Mouse (Mus musculus) midbrain, embryonic 11.5 days (tissue): ENCODE measurements around the gene Sh2d5. TPM values are rescaled to one million over a fixed set of nuclear protein-coding genes. Genes with fewer than 3 reads are reported as not detected.

Experiments
- ATAC-seq: fragments of 200-750 bp; cut with Nextera tagmentation; 2 replicates; pipeline ENCODE4 v1.8.0; 2017; ENCODE audit warnings: moderate TSS enrichment, moderate library complexity; ENCODE audit not compliant: low FRiP score
- DNase-seq: peaks from one replicate; pipeline ENCODE4 v3.0.0; 2015; ENCODE audit warnings: low spot score; ENCODE audit errors: missing footprints
- H3K27ac ChIP-seq: fragments of 300-500 bp; sonication (generic); 2 replicates; pipeline ENCODE4 v1.5.1; 2014; ENCODE audit warnings: low read depth, low read length
- H3K27me3 ChIP-seq: fragments of 300-500 bp; sonication (generic); 2 replicates; pipeline ENCODE4 v1.6.1; 2014; ENCODE audit warnings: mild to moderate bottlenecking, low read length, moderate library complexity, mixed read lengths; ENCODE audit not compliant: control insufficient read depth, insufficient read depth
- H3K36me3 ChIP-seq: fragments of 300-500 bp; sonication (generic); 2 replicates; pipeline ENCODE4 v1.6.1; 2014; ENCODE audit warnings: mild to moderate bottlenecking, low read length, moderate library complexity, mixed read lengths; ENCODE audit not compliant: control insufficient read depth, insufficient read depth
- H3K4me1 ChIP-seq: fragments of 300-500 bp; sonication (generic); 2 replicates; pipeline ENCODE4 v1.6.1; 2014; ENCODE audit warnings: low read length; ENCODE audit not compliant: control insufficient read depth, insufficient read depth
- H3K4me2 ChIP-seq: fragments of 300-500 bp; sonication (generic); 2 replicates; pipeline ENCODE4 v1.6.1; 2014; ENCODE audit warnings: mild to moderate bottlenecking, moderate library complexity
- H3K4me3 ChIP-seq: fragments of 300-500 bp; sonication (generic); 2 replicates; pipeline ENCODE4 v1.5.1; 2014; ENCODE audit warnings: low read depth, low read length
- H3K9ac ChIP-seq: fragments of 300-500 bp; sonication (generic); 2 replicates; pipeline ENCODE4 v1.6.1; 2014; ENCODE audit warnings: low read length
- H3K9me3 ChIP-seq: fragments of 300-500 bp; sonication (generic); 2 replicates; pipeline ENCODE4 v1.6.1; 2016; ENCODE audit warnings: low read length; ENCODE audit not compliant: control insufficient read depth
- WGBS: fragments of 180-500 bp; shearing (Covaris S2); extraction: QIAGEN DNeasy Blood & Tissue Kit; methylation state at CpG from one replicate; pipeline ENCODE4 v1.1.7; 2014; 5-methylcytosine and 5-hydroxymethylcytosine counted together
- polyA plus RNA-seq: library from polyadenylated mRNA; unstranded; fragments of >200 nt; fragmentation: Nextera tagmentation; extraction: Ambion mirVana; gene quantifications from 2 replicates; pipeline ENCODE4 v1.2.1, GENCODE M21; 2014

Gene Sh2d5
- polyA plus RNA-seq, 1 experiment from 2014 or later = 0.94 TPM

GRCm38 (mm10) chr4:138217441-138217840 is 32.8 kb upstream of the Sh2d5 start:
- Histone ChIP-seq H3K27me3 (no peaks in the 10 kb centered on the region), H3K9me3 (no peaks in the 10 kb centered on the region), H3K9ac (peak overlapping the region; percentile 97), H3K4me1 (peaks cover 9% of the 10 kb centered on the region), H3K4me2 (peak overlapping the region; percentile 67), H3K4me3 (peak overlapping the region; percentile 99), H3K27ac (peak overlapping the region; percentile 83), H3K36me3 (no peaks in the 10 kb centered on the region)
- 1% methylated on average over 36 of the region's 36 CpGs for WGBS
- ATAC-seq (0 out of 2 replicates have a peak, but pooled peaks have one; percentile 17), DNase-seq (peak; percentile 91)

GRCm38 (mm10) chr4:138217951-138218685 is 32.1 kb upstream of the Sh2d5 start:
- peaks cover 4% of the 10 kb centered on the region; the same call in 1 of the 2 replicates for H3K36me3 ChIP-seq
- ATAC-seq = no peak
- peak overlapping the region; percentile 97 for H3K9ac ChIP-seq
- peak overlapping the region; percentile 99 for H3K4me3 ChIP-seq
- no peaks in the 10 kb centered on the region for H3K27me3 ChIP-seq
- 85% methylated on average over 11 of the region's 11 CpGs for WGBS
- peak overlapping the region; percentile 67 for H3K4me2 ChIP-seq
- DNase-seq = peak; percentile 88
- no peaks in the 10 kb centered on the region for H3K9me3 ChIP-seq
- peaks cover 9% of the 10 kb centered on the region for H3K4me1 ChIP-seq
- no peak overlapping the region for H3K27ac ChIP-seq

GRCm38 (mm10) chr4:138219331-138219730 is 30.9 kb upstream of the Sh2d5 start:
- H3K4me2 ChIP-seq = no peak overlapping the region

DNA sequence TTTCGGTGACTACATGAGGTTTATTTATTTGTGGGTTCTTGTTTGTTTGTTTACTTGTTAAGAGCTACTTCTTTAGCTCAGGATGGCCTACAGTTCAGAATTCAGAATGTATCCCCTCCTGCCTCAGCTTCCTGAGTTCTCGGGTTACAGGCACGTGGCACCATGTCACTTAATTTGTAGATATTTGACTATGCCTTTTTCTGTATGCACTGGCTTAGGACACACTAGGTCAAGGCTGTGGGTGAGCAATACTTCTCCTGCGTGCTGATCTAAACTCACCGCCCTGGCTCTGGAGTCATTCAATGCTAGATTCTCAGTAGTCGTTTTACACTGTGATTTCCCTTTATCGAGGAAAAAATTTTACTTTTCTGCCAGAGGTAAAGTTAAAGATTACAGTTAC is 29.4 kb upstream of the Sh2d5 start:
- WGBS = 92% methylated on average over 7 of the region's 7 CpGs
- ATAC-seq = no peak
- H3K9ac ChIP-seq = no peak overlapping the region

More at GRCm38 (mm10) chr4:138219331-138219730, 30.9 kb upstream of the Sh2d5 start:
- DNase-seq (no peak), ATAC-seq (no peak)
- H3K36me3 ChIP-seq = peaks cover 9% of the 10 kb centered on the region
- no peaks in the 10 kb centered on the region for H3K9me3 ChIP-seq
- H3K27ac ChIP-seq = no peak overlapping the region
- peaks cover 9% of the 10 kb centered on the region for H3K4me1 ChIP-seq
- H3K4me3 ChIP-seq = no peak overlapping the region
- H3K9ac ChIP-seq = no peak overlapping the region
- no peaks in the 10 kb centered on the region for H3K27me3 ChIP-seq
- 86% methylated on average over 5 of the region's 5 CpGs for WGBS

GRCm38 (mm10) chr4:138221406-138221805 is 28.8 kb upstream of the Sh2d5 start:
- Histone ChIP-seq H3K27ac (no peak overlapping the region), H3K4me2 (no peak overlapping the region), H3K4me1 (peaks cover 9% of the 10 kb centered on the region), H3K36me3 (peaks cover 17% of the 10 kb centered on the region), H3K27me3 (no peaks in the 10 kb centered on the region), H3K9me3 (no peaks in the 10 kb centered on the region), H3K9ac (no peak overlapping the region), H3K4me3 (no peak overlapping the region)
- no peak for DNase-seq
- 96% methylated on average over 5 of the region's 5 CpGs for WGBS
- ATAC-seq = no peak

More for the DNA sequence above, 29.4 kb upstream of the Sh2d5 start:
- peaks cover 12% of the 10 kb centered on the region for H3K36me3 ChIP-seq
- no peak overlapping the region for H3K4me3 ChIP-seq
- no peak overlapping the region for H3K4me2 ChIP-seq
- no peaks in the 10 kb centered on the region for H3K9me3 ChIP-seq
- H3K27me3 ChIP-seq = no peaks in the 10 kb centered on the region
- no peak overlapping the region for H3K27ac ChIP-seq
- DNase-seq = no peak
- H3K4me1 ChIP-seq = peaks cover 9% of the 10 kb centered on the region

DNA sequence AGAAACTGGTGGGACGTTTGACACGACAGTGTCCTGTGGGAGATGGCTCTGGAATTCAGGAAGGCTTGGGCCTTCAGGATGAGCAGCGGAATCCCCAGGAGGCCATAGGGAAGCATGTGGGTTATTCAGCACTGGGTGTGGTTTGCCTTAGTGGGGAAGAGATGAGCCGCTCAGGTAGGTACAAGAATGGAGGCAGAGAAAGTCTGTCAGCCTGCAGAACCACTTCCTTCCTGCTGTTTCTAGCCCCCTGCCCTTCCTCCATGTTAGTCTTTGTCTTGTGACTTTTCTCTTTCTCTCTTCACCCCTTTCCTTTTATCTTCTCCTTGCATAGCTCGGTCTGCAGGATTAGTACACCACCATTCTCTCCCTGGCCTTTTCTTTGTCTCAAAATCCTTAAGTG is 27.8 kb upstream of the Sh2d5 start:
- Histone ChIP-seq H3K27ac (no peak overlapping the region), H3K4me3 (no peak overlapping the region), H3K4me1 (peaks cover 9% of the 10 kb centered on the region), H3K36me3 (peaks cover 20% of the 10 kb centered on the region), H3K9ac (no peak overlapping the region), H3K4me2 (no peak overlapping the region), H3K9me3 (no peaks in the 10 kb centered on the region), H3K27me3 (no peaks in the 10 kb centered on the region)
- DNase-seq (no peak), ATAC-seq (no peak)
- WGBS = 91% methylated on average over 5 of the region's 5 CpGs

GRCm38 (mm10) chr4:138223623-138224022 is 26.6 kb upstream of the Sh2d5 start:
- H3K36me3 ChIP-seq = peaks cover 31% of the 10 kb centered on the region
- DNase-seq (no peak), ATAC-seq (no peak)
- H3K9ac ChIP-seq = no peak overlapping the region
- H3K4me2 ChIP-seq = no peak overlapping the region
- H3K4me3 ChIP-seq = no peak overlapping the region
- H3K4me1 ChIP-seq = no peaks in the 10 kb centered on the region; the same call in 1 of the 2 replicates
- WGBS = 93% methylated on average over 10 of the region's 10 CpGs
- H3K27me3 ChIP-seq = no peaks in the 10 kb centered on the region
- no peaks in the 10 kb centered on the region for H3K9me3 ChIP-seq
- no peak overlapping the region for H3K27ac ChIP-seq

GRCm38 (mm10) chr4:138246756-138247665 is 3.2 kb upstream of the Sh2d5 start:
- H3K36me3 ChIP-seq = peaks cover 15% of the 10 kb centered on the region
- H3K9ac ChIP-seq = no peak overlapping the region
- H3K4me1 ChIP-seq = peaks cover 24% of the 10 kb centered on the region
- H3K27me3 ChIP-seq = peaks cover 30% of the 10 kb centered on the region
- H3K4me2 ChIP-seq = no peak overlapping the region
- H3K4me3 ChIP-seq = no peak overlapping the region
- 82% methylated on average over 27 of the region's 27 CpGs for WGBS
- H3K27ac ChIP-seq = no peak overlapping the region
- no peak for ATAC-seq
- no peak for DNase-seq
- H3K9me3 ChIP-seq = no peaks in the 10 kb centered on the region

DNA sequence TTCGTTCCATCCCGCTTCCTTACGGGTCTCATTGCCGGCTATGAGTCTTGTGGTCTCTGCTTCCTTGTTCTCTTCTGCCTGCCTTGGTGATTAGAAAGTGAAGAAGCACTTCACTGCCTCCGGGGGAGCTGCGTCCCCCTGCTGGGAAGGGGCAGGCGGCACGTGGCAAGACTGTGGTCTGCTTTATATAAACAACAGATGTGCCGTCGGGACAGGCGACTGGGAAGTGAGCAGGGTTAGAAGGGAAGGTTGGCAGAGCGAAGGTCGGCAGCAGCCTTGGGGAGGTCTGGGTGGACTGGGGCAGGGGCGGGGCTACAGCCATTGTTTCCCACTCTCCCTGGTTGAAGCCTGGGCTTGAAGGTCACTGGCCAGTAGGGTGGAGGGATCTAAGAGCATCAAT is 1.6 kb downstream of the Sh2d5 start:
- H3K36me3 ChIP-seq = no peaks in the 10 kb centered on the region
- peak; percentile 45 for ATAC-seq

More for the DNA sequence above, 1.6 kb downstream of the Sh2d5 start:
- H3K27ac ChIP-seq = no peak overlapping the region
- H3K27me3 ChIP-seq = peaks cover 46% of the 10 kb centered on the region
- H3K4me2 ChIP-seq = peak overlapping the region; percentile 32
- H3K4me1 ChIP-seq = peaks cover 29% of the 10 kb centered on the region
- no peaks in the 10 kb centered on the region for H3K9me3 ChIP-seq
- peak overlapping the region; percentile 36 for H3K9ac ChIP-seq
- 0 out of 2 replicates have a peak overlapping the region, but pooled peaks have one; percentile 9 for H3K4me3 ChIP-seq
- DNase-seq = peak; percentile 92
- 0% methylated on average over 14 of the region's 14 CpGs for WGBS
